Mouse (Mus musculus) monocyte, adult 2 months (primary cell): ENCODE data around the gene Zbtb7a.
A peak's percentile ranks its signal among the peaks of the same experiment; 100 is the strongest.
"Not testable (repeated sequence)": the region's sequence is repeated elsewhere in the genome, so short reads cannot be mapped to it uniquely, and the experiment has no call there.

Source experiments
- DNase-seq, 2 experiments: peaks; one replicate each; pipeline ENCODE4 v3.0.0; 2022; ENCODE audit warnings: low spot score in 2 of 2, low read depth in 1 of 2

The Zbtb7a gene

DNA sequence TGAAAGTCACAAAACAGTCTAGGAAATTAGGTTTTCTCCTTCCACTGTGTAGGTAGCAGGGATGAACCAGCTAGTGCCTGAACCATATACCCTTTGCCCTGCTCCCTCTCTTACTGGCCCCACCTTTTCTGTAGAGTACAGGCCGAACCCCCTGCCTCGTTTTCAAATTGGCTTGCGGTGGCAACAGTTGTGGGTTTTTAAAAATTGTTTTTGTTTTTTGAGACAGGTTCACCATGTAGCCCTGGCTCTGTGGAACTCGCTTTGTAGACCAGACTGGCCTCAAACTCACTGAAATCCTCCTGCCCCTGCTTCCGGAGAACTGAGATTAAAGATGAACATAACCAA is 33.0 kb downstream of the Zbtb7a start:
- DNase-seq, result no peak

DNA sequence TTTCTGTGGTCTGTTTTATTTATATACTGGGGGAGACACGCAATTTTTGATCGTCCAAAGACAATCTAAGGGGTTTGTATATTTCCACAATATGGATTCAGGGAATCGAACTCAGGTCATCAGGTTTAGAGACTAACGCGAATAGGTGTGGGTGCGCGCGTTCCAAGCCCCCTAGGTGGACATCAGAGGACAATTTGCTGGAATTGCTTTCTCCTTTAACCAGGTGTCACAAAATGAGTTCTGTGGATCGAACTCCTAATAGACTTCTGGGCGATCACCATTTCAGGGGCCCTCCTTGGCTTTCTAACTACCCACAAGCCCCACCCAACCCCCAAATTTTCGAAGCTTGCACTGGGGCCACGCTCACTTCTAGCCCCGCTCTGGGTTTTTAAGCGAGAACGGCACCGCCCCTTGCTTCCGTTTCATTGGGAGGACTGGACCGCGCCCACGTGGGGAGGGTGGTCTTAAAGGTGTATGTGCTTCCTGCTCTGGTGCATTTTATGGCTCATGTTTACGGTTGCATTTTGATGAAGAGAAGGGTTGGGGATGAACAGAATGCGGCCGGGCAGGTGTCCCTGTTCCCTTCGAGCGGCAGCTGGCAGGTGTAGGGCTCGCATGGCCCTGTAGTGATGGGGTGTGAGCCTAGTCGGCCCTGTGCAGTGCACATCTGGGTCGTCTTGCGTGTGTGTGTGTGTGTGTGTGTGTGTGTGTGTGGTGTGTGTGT is 33.7 kb downstream of the Zbtb7a start:
- DNase-seq, result no peak

DNA sequence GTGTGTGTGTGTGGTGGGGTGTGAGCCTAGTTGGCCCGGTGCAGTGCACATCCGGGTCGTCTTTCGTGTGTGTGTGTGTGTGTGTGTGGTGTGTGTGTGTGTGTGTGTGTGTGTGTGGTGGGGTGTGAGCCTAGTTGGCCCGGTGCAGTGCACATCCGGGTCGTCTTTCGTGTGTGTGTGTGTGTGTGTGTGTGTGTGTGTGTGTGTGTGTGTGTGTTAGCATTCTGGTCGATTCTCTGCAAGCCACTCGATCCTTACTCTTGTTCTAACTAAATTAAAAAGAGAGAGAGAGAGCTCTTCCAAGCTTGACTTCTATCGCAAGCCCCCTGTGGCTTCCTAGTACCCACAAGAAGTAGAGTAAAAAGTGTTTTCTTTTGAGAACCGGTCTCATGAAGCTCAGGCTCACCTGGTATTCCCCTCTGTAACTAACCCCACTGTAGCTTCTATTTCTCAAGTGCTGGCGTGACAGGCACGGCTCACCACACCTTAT is 34.4 kb downstream of the Zbtb7a start:
- not testable (repeated sequence) for DNase-seq

DNA sequence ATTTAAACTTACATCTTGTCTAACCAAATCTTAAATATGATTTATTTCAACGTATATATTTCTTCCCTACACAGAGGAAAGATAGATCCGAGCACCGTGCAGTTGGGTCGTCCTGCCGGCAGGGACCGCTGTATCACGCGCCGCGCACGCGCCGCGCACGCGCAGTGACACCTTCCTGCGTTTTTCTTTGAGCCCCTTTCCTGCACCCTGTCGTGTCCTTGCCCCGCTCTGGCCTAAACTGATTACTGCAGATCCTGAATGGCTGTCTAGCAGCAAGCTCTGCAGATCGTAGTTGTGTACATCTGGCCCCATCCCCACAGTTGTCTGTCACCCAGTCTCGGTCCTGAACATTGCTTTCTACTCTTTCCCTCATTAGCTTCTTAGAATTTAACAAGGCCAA is 38.1 kb downstream of the Zbtb7a start:
- peak in 1 of 2 experiments; percentile 67 for DNase-seq

DNA sequence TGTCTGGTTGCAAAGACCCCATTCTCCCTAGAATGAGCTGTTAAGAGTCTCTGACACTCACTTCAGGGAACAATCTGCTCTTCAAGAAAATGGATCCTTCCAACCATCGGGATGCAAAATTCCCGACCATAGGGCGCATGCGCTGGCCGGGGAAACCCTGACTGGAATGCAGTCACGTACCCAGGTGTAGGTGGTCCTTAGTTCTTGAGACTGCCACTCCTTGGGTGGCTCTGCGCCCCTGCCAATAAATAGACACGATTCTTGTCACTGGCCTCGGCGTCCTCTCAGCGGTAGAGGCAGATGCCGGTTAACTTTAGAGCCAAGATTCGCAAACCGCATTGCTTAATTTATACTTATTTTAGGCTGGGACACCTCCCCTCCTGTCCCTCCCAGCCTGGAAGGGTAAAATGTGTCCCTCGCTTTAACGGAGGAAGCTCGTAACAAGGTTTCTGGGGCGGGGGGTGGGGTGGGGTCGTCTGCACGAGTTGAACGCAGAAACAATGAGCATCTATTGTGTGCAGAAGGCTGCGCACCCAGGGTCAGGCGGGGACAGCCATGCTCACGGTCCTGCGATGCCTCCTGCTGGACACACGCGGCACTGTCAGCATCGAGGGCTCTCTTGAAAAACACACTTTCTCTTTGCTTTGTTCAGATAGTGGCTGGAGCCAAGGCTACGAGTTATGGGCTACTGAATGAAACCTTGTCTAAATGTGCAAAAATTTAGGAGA is 39.8 kb downstream of the Zbtb7a start:
- peak; percentile 44 to 73 for DNase-seq

DNA sequence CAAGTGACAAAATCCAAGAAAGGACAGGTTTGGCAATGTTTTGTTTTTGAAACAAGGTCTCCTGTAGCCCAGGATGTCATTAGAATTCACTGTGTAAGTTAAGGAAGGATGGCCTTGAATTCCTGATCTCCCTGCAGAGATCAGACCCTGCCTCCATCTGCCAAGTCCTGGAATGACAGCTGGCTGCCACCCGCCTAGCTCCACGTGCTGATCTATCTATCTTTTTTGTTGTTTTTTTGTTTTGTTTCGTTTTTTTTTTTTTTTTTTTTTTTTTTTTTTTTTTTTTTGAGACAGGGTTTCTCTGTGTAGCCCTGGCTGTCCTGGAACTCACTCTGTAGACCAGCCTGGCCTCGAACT is 40.3 kb downstream of the Zbtb7a start:
- not testable (repeated sequence) for DNase-seq

DNA sequence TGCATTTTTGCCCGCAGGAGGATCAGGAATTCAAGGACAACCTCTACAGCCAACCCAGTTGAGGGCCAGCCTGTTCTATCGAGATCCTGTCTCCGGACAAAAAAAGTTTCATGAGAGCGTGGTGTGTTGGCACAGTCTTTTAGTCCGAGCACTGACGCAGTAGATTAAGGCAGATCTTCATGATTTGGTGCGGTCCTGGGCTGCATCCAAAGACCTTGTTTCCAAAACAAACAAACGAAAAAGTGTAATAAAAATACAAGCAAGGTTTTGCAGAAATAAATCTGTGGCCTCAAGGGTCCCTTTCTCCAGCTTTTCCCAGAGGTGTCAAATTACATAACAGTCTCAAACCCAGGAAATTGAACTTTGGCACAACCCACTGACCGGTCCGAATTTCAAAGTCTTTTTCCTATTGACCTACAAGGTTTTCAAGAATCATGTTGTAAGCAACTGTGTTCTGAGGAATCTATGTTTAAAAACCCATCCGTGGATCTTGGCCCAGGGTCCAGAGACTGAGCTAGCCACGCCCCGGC is 41.0 kb downstream of the Zbtb7a start:
- no peak for DNase-seq

DNA sequence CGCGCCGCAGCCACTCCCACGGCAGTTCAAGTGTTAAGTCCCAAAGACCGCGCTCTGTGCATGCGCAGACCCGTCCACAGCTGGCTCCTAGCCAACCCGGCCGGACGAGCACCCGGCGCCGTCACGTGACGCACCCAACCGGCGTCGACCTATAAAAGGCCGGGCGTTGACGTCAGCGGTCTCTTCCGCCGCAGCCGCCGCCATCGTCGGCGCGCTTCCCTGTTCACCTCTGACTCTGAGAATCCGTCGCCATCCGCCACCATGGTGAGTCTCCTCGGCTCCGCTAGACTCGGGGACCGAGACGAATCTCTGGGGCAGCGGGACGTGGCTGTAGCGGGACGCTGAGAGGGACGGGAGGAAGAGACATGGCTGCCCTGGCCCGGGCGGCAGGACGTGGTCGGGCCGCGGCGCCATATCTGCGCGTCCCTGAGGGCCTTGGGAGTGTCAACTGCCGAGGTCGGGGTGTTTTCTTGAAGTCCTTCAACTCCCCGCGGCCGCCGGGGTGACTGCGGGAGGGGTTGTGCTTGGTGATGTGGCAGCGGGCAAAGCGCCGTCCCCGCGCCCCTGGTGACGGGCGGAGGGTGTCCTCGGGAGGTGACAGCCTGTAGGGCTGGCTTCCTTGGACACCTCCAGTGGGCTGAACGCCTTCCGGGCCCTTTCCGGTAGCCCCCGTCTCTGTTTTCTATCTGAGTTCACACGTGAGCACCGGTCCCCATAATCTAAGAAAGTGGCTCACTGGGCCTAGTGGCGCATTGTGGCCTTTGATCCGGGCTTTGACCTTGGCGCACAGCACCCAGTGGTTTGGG is 41.6 kb downstream of the Zbtb7a start, which contains the start of gene Eef2:
TSS of gene Eef2 (plus strand) at position 166 of the 806 bp plus-strand sequence.
- peak; percentile 91 to 97 for DNase-seq

DNA sequence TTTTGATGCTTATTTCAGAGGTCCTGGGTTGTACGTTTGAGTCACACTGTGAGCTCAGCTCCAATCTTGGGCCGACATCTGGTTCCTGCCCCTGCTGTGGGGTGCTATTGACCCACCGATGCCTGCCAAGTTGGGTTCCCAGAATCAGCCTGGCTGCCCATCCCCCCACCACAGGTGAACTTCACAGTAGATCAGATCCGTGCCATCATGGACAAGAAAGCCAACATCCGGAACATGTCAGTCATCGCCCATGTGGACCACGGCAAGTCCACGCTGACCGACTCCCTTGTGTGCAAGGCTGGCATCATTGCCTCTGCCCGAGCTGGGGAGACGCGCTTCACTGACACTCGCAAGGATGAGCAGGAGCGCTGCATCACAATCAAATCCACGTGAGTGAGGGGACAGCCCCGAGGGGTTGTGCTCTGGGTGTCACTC is 42.5 kb downstream of the Zbtb7a start:
- no peak for DNase-seq

DNA sequence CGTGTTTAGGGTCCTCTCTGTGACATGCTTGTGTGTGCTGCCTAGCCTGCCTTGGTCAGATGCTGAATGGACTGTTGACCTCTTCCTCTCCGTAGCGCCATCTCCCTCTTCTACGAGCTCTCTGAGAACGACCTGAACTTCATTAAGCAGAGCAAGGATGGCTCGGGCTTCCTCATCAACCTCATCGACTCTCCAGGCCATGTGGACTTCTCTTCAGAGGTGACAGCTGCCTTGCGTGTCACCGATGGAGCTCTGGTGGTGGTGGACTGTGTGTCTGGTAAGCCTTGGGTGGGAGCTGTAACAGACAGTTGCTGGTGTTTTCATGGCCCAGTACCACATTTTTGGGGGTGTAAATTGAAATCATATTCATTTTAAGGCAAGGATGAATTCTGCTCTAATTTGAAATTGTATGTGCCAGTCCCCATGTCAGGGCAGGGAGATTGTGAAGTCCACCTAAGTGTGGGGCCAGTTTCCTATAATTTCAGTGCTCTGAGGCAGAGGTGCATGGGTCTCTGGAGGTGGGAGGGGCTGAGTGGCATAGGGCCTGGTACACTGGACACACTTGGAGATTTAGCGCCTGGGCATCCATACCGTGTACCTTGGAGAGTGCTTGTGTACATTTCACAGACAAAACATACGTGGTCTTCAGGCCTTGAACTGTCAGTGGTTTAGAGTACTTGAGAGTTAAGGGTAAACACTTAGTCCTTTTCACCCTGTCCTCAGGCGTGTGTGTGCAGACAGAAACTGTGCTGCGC is 43.1 kb downstream of the Zbtb7a start:
- no peak for DNase-seq

DNA sequence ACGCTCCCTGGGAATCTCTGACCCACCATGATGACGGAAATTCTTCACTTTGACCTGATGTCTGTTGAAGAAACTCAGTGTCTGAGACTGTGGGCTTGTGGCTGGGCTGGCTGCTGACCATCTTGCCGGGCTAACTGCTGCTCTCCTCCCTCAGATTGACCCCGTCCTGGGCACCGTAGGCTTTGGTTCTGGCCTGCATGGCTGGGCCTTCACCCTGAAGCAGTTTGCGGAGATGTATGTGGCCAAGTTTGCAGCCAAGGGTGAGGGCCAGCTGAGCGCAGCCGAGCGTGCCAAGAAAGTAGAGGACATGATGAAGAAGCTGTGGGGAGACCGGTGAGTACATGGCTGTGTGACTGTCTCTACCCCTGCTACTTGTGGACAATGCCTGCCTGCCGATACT is 43.9 kb downstream of the Zbtb7a start:
- DNase-seq, result no peak

DNA sequence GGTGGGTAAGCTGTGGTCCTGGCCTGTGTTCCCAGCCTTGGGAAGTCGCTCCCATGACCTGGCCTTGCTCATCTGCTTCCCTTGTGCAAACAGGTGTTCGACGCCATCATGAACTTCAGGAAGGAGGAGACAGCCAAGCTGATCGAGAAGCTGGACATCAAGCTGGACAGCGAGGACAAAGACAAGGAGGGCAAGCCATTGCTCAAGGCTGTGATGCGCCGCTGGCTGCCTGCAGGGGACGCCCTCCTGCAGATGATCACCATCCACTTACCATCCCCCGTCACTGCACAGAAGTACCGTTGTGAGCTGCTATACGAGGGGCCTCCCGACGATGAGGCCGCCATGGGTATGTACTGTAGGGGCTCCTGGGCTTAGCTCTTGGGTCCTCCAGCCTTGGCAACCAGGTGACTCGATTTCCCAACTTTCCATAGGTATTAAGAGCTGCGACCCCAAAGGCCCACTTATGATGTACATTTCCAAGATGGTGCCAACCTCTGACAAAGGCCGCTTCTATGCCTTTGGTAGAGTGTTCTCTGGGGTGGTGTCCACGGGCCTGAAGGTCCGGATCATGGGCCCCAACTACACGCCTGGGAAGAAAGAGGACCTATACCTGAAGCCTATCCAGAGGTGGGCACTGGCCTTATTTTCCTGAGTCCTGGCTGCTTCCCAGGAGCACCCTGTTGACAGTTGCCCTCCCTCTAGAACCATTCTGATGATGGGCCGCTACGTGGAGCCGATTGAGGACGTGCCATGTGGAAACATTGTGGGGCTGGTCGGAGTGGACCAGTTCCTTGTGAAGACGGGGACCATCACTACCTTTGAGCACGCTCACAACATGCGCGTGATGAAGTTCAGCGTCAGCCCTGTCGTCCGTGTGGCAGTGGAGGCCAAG is 44.7 kb downstream of the Zbtb7a start:
- DNase-seq, result no peak

DNA sequence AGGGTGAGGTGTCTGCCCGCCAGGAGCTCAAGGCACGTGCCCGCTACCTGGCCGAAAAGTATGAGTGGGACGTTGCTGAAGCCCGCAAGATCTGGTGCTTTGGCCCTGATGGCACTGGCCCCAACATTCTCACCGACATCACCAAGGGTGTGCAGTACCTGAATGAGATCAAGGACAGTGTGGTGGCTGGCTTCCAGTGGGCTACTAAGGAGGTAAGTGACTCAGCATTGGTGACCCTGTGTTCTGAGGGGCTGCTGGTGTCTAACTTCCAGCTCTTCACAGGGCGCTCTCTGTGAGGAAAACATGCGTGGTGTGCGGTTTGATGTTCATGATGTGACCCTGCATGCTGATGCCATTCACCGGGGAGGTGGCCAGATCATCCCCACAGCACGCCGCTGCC is 45.9 kb downstream of the Zbtb7a start:
- DNase-seq, result no peak

DNA sequence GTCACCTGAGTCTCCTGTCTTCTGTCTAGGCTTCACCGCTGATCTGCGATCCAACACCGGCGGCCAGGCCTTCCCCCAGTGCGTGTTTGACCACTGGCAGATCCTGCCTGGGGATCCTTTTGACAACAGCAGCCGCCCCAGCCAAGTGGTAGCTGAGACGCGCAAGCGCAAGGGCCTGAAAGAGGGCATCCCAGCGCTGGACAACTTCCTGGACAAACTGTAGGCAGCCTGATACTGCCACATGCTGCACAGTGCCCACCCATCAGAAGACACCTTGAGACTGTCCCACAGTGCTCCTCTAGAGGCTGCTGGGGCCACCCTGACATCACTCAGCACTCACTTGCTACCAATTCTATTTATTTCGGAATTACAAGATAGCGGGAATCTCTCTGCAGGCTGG is 46.8 kb downstream of the Zbtb7a start:
- DNase-seq, result not testable (repeated sequence)

DNA sequence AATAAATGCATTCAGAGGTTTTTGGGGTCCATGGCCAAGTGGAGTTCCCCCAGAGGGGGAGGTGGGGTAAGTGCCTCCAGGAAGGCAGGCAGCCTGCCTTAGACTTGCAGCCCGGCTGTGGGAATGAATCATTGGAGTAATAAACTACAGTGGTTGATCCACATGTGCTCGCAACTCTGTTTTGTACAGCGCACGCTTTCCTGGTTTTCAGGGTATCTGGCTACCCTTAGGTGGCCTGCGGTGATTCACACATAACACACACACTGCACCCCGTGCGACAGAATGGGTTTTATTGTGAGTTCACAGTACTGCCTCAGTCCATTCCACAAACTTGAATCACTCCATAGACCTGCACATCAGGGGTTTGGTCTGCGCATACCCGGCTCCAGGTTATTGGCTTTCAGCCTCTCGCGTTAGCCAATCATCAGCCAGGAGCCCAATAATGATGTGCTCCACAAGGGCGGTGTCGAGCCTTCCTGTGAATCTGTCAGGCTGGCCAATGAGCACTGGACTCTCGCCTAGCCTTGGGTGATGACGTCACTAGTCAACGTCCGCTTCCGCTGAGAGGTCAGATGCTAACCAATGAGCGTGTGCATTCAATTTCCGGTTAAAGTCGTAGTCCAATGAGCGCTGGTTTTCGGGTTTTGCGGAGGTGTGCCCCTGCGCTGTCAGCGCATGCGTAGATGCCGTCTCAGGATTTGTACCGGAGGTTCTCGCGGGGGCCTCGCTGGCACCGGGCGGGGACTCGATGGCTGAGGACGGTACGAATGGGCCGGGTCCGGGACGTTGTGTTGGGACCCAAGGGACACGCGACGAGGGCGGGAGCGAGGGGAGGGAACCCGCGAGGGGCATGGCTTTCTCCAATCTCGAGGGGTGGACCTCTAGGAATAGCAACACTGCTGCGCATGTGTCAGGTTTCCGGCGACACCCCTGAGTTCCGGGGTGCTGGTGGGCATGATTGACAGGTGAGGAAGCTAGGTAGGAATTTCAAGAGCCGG is 47.6 kb downstream of the Zbtb7a start, which contains the start of gene Dapk3:
TSS of gene Dapk3 (plus strand) at position 670 of the 998 bp plus-strand sequence.
- peak; percentile 89 to 94 for DNase-seq

DNA sequence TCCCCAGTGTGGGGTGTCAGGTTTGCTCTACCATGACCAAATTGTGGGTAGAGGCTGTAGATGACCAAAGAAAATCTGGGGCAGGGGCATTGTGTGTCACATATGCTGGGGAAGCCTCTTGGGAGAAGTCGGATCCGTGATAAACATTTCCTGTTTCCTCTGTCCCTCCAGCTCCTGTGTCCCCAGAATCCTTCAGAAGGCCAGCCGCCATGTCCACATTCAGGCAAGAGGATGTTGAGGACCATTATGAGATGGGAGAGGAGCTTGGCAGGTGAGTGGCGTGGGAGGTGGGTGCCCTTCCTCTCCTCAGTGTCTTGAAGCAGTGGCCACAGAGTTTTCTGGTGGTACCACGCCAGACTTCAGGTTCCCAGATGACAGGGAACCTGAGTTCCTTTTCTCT is 48.8 kb downstream of the Zbtb7a start, which contains the start of gene 4930442H23Rik:
TSS of gene 4930442H23Rik (minus strand) at position 45 of the 400 bp plus-strand sequence.
- no peak for DNase-seq

DNA sequence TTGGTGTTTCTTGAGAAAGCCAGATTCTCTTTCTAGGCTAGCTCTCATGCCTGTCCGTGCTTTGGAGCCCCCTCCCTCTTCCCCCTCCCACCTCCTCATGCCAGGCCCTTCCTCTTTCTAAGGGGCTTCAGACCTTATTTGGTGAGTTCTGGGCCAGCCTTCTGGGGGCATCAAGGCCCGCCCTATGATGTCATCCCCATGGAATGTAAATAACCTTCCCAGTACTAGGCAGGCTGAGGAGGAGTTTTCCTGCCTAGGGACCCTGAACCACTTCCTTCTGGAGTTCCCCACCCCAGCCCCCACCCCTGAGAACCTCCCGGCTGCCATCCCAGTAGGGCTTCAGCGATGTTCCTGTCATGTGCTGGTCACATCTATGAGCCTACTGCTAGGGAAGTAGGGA is 49.7 kb downstream of the Zbtb7a start:
- DNase-seq, result no peak

DNA sequence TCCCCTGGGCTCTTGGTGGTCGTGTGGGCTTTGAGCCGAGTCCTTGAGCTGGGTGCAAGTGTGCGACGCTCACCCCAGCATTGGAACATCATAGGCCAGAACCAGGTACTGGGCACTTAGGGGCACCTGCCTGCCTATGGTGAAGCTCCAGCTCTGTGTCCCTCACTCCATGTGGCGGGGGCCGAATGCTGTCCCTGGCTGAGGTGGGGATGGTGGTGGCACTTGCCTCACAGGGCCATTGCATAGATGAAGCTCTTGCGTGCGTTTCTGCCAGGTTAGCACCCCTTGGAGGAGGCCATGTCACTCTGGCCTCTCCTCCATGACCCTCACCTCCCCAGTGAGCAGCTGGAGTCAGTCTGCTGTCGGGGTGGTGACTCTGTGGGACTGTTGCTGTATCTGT is 52.1 kb downstream of the Zbtb7a start:
- DNase-seq, result no peak
